Mouse (Mus musculus) ES-Bruce4 (cell line): ENCODE results near the gene Sfmbt1.

Experiments
- CTCF ChIP-seq: IDR thresholded peaks from one replicate; pipeline ENCODE4 v1.8.1; 2011; ENCODE audit warnings: low read depth, low read length
- EP300 ChIP-seq: IDR thresholded peaks from 2 replicates; pipeline ENCODE4 v1.6.1; 2011; ENCODE audit warnings: low read depth, low read length; ENCODE audit not compliant: insufficient read depth
- POLR2A ChIP-seq: IDR thresholded peaks from one replicate; pipeline ENCODE4 v1.8.1; 2011; ENCODE audit warnings: low read length; ENCODE audit not compliant: insufficient read depth

DNA sequence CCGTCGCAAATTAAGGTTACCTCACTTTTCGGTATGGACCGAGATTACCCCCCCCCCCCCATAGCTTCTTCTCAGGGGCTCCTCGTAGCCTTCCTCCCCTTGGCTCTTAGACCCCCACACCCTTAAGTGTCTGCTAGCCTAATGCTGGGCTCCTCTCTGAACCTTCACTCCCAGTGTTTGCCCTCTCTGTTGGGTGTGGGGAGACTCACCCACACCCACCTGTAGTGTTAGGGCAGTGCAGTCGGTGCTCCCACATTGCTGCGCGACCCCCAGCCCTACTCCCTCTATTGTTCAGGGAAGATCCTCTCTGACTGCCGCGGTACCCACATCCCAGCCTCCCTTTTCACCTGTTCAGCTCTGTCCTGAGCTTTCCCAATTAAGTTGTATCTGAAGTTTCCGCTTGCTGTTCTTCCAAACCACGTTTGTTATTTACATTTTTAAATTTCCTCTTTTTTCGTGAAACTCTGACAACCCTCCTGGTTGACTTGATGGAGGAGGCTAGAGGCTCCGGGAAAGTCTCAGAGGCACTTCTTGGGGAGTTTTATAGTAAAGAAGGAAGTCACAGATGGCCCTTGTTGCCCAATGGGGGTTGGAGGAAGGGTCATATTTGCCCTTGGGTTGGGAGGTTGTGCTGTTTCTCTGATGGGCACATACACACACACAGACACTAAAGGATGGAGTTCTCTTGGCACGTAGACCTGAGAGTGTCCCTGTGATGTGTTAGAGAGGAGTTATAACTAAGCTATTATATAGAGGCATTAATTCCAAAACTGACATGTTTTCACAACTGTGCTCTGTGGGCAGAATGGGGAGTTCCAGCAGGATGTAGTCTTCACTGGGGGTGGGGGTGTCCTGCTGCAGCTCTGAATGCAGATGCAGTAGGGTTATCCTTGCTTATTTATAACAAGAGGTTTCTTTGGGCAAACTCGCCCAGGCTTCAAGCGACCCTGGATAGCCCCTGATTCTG, 111.8 kb downstream of the Sfmbt1 start:
- TF ChIP-seq CTCF: no peak
- TF ChIP-seq EP300: no peak
- no peak for TF ChIP-seq POLR2A
